7 mouse cellular contexts compared by ENCODE assay signal in the genomic region with DNA sequence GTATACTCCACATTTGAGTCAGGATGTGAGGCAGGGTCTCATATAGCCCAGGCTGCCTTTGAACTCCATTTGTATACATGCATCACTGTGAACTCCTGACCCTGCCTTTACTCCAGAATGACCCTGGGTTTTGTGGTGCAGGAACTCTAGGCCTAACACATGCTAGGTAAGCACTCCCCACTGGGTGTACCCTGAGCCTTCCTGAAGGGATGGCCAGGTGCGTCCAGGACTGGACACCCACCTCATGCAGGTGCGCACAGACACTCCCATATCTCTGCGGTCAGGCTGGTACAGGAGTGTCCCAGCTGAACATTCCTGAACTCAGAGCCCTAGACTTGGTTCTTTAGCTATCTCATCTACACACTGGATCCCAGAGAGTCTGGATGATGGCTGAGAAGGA. TPM values are rescaled to one million over a fixed set of nuclear protein-coding genes. Genes with fewer than 3 reads are reported as not detected.
DNase-seq lines count a peak whose midpoint lies in the region; ATAC-seq and TF ChIP-seq lines count a peak whose summit lies in the region.

No protein-coding gene starts in this region.

- H3K4me1 ChIP-seq in lung, embryonic 15.5 days, result peaks cover 26% of the 10 kb centered on the region
- peaks cover 27% of the 10 kb centered on the region for H3K4me1 ChIP-seq in embryonic facial prominence, embryonic 15.5 days
- H3K4me1 ChIP-seq in intestine, postnatal 0 days (replicated peaks; ENCODE audit: control insufficient read depth, insufficient read depth, low read length), result peaks cover 8% of the 10 kb centered on the region; the same call in 1 of the 2 replicates
- H3K4me1 ChIP-seq in small intestine, adult 2 months (ENCODE audit: control insufficient read depth, insufficient read depth, insufficient read length, low read length), result peaks cover 39% of the 10 kb centered on the region

- no peak for DNase-seq in lung, postnatal 36 days
- DNase-seq in embryo, embryonic 11 days, result no peak
- DNase-seq in urinary bladder, adult 18-20 months (ENCODE audit: low spot score in 2 of 2), result no peak

- no peaks in the 10 kb centered on the region for H3K9me3 ChIP-seq in lung, embryonic 15.5 days
- no peaks in the 10 kb centered on the region for H3K9me3 ChIP-seq in embryonic facial prominence, embryonic 15.5 days (replicated peaks)
- no peaks in the 10 kb centered on the region for H3K9me3 ChIP-seq in intestine, postnatal 0 days (ENCODE audit: control insufficient read depth)

- TF ChIP-seq POLR2A in small intestine, adult 2 months (IDR thresholded peaks at IDR 0.05; ENCODE audit: low read depth, low read length), result no peak

- no peaks in the 10 kb centered on the region for H3K27me3 ChIP-seq in lung, embryonic 15.5 days
- no peaks in the 10 kb centered on the region for H3K27me3 ChIP-seq in embryonic facial prominence, embryonic 15.5 days
- no peaks in the 10 kb centered on the region for H3K27me3 ChIP-seq in intestine, postnatal 0 days (replicated peaks; ENCODE audit: control insufficient read depth, insufficient read depth, low read length)
- no peaks in the 10 kb centered on the region for H3K27me3 ChIP-seq in small intestine, adult 2 months (ENCODE audit: control insufficient read depth, insufficient read depth, low read length)

- WGBS in lung, embryonic 15.5 days, result 70% methylated on average over 3 of the region's 3 CpGs
- WGBS in embryonic facial prominence, embryonic 15.5 days, result 83% methylated on average over 3 of the region's 3 CpGs
- 45% methylated on average over 3 of the region's 3 CpGs for WGBS in intestine, postnatal 0 days
- WGBS in small intestine, adult 2 months, result 30% methylated on average over 3 of the region's 3 CpGs

- TF ChIP-seq CTCF in intestine, postnatal 0 days (IDR thresholded peaks at IDR 0.05; ENCODE audit: low read depth), result no peak
- no peak for TF ChIP-seq CTCF in small intestine, adult 2 months (IDR thresholded peaks at IDR 0.05; ENCODE audit: extremely low read depth, insufficient read length, insufficient replicate concordance, low read depth, low read length)

- H3K27ac ChIP-seq in lung, embryonic 15.5 days, result peak overlapping the region; percentile 96
- peak overlapping the region; percentile 96 for H3K27ac ChIP-seq in embryonic facial prominence, embryonic 15.5 days (replicated peaks)
- peak overlapping the region; percentile 95 for H3K27ac ChIP-seq in intestine, postnatal 0 days (ENCODE audit: low read depth, low read length)
- H3K27ac ChIP-seq in small intestine, adult 2 months (ENCODE audit: insufficient read depth, low read depth, low read length), result peak overlapping the region; percentile 93

- peak overlapping the region; percentile 66 for H3K4me3 ChIP-seq in lung, embryonic 15.5 days
- H3K4me3 ChIP-seq in embryonic facial prominence, embryonic 15.5 days (replicated peaks), result peak overlapping the region; percentile 79
- H3K4me3 ChIP-seq in intestine, postnatal 0 days (ENCODE audit: low read depth, low read length), result peak overlapping the region; percentile 66
- H3K4me3 ChIP-seq in small intestine, adult 2 months (ENCODE audit: low read depth, low read length), result peak overlapping the region; percentile 66; the same call in 1 of the 2 replicates

- H3K4me2 ChIP-seq in lung, embryonic 15.5 days, result peak overlapping the region; percentile 78
- peak overlapping the region; percentile 63 for H3K4me2 ChIP-seq in embryonic facial prominence, embryonic 15.5 days (replicated peaks)
- peak overlapping the region; percentile 66 for H3K4me2 ChIP-seq in intestine, postnatal 0 days (replicated peaks; ENCODE audit: low read depth)

- peak overlapping the region; percentile 66 for H3K9ac ChIP-seq in lung, embryonic 15.5 days
- peak overlapping the region; percentile 50 for H3K9ac ChIP-seq in embryonic facial prominence, embryonic 15.5 days
- no peak overlapping the region for H3K9ac ChIP-seq in intestine, postnatal 0 days (ENCODE audit: low read depth, low read length)

- peaks cover 21% of the 10 kb centered on the region for H3K36me3 ChIP-seq in lung, embryonic 15.5 days
- H3K36me3 ChIP-seq in embryonic facial prominence, embryonic 15.5 days, result peaks cover 19% of the 10 kb centered on the region
- peaks cover 8% of the 10 kb centered on the region; the same call in 1 of the 2 replicates for H3K36me3 ChIP-seq in intestine, postnatal 0 days (ENCODE audit: control insufficient read depth, insufficient read depth)
- H3K36me3 ChIP-seq in small intestine, adult 2 months (ENCODE audit: control insufficient read depth, insufficient read depth, low read length), result peaks cover 3% of the 10 kb centered on the region; the same call in 1 of the 2 replicates

- ATAC-seq in lung, embryonic 15.5 days (ENCODE audit: borderline replicate concordance, extremely low read depth, low FRiP score, low TSS enrichment), result no peak
- no peak for ATAC-seq in embryonic facial prominence, embryonic 15.5 days (ENCODE audit: insufficient number of reproducible peaks, low FRiP score, low TSS enrichment, low read depth)
- no peak for ATAC-seq in intestine, postnatal 0 days

RNA-seq across cellular contexts. Expression of a gene that starts 1.1 kb away (rescaled TPM):
- 268 and 320 TPM in 2 replicates for polyA plus RNA-seq in lung, embryonic 15.5 days (2015; fragmentation: Nextera tagmentation; extraction: Ambion mirVana)
- polyA plus RNA-seq in embryonic facial prominence, embryonic 15.5 days (2015; fragmentation: Nextera tagmentation; extraction: Ambion mirVana), result 243 and 244 TPM in 2 replicates
- polyA plus RNA-seq in intestine, postnatal 0 days (2015; fragmentation: Nextera tagmentation; extraction: Ambion mirVana), result 181 and 182 TPM in 2 replicates
- 109 and 152 TPM in 2 replicates for polyA plus RNA-seq in small intestine, adult 2 months (2012; rRNA removed)

RNA-seq across cellular contexts. Expression of a gene that starts 13.9 kb away (rescaled TPM):
- 38.5 and 47.7 TPM in 2 replicates for polyA plus RNA-seq in lung, embryonic 15.5 days (2015; fragmentation: Nextera tagmentation; extraction: Ambion mirVana)
- polyA plus RNA-seq in embryonic facial prominence, embryonic 15.5 days (2015; fragmentation: Nextera tagmentation; extraction: Ambion mirVana), result 52.1 and 56.6 TPM in 2 replicates
- 79.0 and 92.1 TPM in 2 replicates for polyA plus RNA-seq in intestine, postnatal 0 days (2015; fragmentation: Nextera tagmentation; extraction: Ambion mirVana)
- 49.5 and 129 TPM in 2 replicates for polyA plus RNA-seq in small intestine, adult 2 months (2012; rRNA removed)

RNA-seq across cellular contexts. Expression of a gene that starts 24.6 kb away (rescaled TPM):
- 49.7 TPM in 2 replicates for polyA plus RNA-seq in lung, embryonic 15.5 days (2015; fragmentation: Nextera tagmentation; extraction: Ambion mirVana)
- 97.7 and 99.6 TPM in 2 replicates for polyA plus RNA-seq in embryonic facial prominence, embryonic 15.5 days (2015; fragmentation: Nextera tagmentation; extraction: Ambion mirVana)
- 114 and 121 TPM in 2 replicates for polyA plus RNA-seq in intestine, postnatal 0 days (2015; fragmentation: Nextera tagmentation; extraction: Ambion mirVana)
- polyA plus RNA-seq in small intestine, adult 2 months (2012; rRNA removed), result 419 and 1,098 TPM in 2 replicates

RNA-seq across cellular contexts. Expression of a gene that starts 29.1 kb away (rescaled TPM):
- polyA plus RNA-seq in lung, embryonic 15.5 days (2015; fragmentation: Nextera tagmentation; extraction: Ambion mirVana), result 0.02 TPM in 1 of 2 replicates, not detected in the other
- 0.03 and 0.04 TPM in 2 replicates for polyA plus RNA-seq in embryonic facial prominence, embryonic 15.5 days (2015; fragmentation: Nextera tagmentation; extraction: Ambion mirVana)
- polyA plus RNA-seq in intestine, postnatal 0 days (2015; fragmentation: Nextera tagmentation; extraction: Ambion mirVana), result not detected in 2 replicates
- polyA plus RNA-seq in small intestine, adult 2 months (2012; rRNA removed), result 0.03 and 0.05 TPM in 2 replicates

RNA-seq across cellular contexts. Expression of a gene that starts 41.9 kb away (rescaled TPM):
- 0.31 and 0.45 TPM in 2 replicates for polyA plus RNA-seq in lung, embryonic 15.5 days (2015; fragmentation: Nextera tagmentation; extraction: Ambion mirVana)
- 0.16 TPM in 2 replicates for polyA plus RNA-seq in embryonic facial prominence, embryonic 15.5 days (2015; fragmentation: Nextera tagmentation; extraction: Ambion mirVana)
- 1.7 and 1.9 TPM in 2 replicates for polyA plus RNA-seq in intestine, postnatal 0 days (2015; fragmentation: Nextera tagmentation; extraction: Ambion mirVana)
- 4.1 and 6.7 TPM in 2 replicates for polyA plus RNA-seq in small intestine, adult 2 months (2012; rRNA removed)
